Mouse (Mus musculus): Measurements from ENCODE around the gene Lrrd1. TPM values are rescaled to one million over a fixed set of nuclear protein-coding genes. Genes with fewer than 3 reads are reported as not detected.
"Not testable (repeated sequence)": the region's sequence is repeated elsewhere in the genome, so short reads cannot be mapped to it uniquely, and the experiment has no call there.

Gene Lrrd1
- 0.06 TPM in 1 of 2 replicates, not detected in the other for polyA plus RNA-seq (2015; fragmentation: Nextera tagmentation; extraction: Ambion mirVana)

DNA sequence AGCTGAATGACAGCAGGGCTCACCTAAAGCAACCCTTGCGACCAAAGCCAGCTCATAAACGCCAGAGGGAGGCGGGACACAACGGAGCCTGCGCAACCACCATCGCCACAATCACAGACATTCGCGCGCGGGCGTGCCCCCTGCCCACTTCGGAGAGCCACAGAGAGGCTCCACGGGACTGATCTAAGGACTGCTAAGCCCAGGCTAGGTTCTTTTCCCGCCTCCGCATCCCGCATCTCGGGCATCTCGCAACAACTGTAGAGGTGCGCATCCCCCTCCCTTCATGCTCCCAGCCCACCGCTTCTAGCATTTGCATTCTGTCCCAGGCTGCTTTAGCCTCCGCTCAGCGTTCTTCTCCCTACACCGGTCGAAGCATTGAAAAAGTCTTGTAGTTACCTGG is at the start of gene Lrrd1:
Gene Lrrd1 (plus strand): TSS at position 148 of the 400 bp plus-strand sequence.
- Histone ChIP-seq H3K4me1 (replicated peaks) (no peaks in the 10 kb centered on the region), H3K27me3 (peaks cover 7% of the 10 kb centered on the region; the same call in 1 of the 2 replicates), H3K4me2 (peak within 1 kb of the TSS; percentile 43), H3K9me3 (replicated peaks) (no peaks in the 10 kb centered on the region), H3K36me3 (replicated peaks) (peaks cover 11% of the 10 kb centered on the region), H3K27ac (replicated peaks) (no peak within 1 kb of the TSS), H3K4me3 (replicated peaks) (no peak within 1 kb of the TSS), H3K9ac (no peak within 1 kb of the TSS)
- no peak for ATAC-seq (ENCODE audit: insufficient read depth)
- WGBS (ENCODE audit: insufficient replicate concordance): 28% methylated on average over 24 of the region's 24 CpGs

DNA sequence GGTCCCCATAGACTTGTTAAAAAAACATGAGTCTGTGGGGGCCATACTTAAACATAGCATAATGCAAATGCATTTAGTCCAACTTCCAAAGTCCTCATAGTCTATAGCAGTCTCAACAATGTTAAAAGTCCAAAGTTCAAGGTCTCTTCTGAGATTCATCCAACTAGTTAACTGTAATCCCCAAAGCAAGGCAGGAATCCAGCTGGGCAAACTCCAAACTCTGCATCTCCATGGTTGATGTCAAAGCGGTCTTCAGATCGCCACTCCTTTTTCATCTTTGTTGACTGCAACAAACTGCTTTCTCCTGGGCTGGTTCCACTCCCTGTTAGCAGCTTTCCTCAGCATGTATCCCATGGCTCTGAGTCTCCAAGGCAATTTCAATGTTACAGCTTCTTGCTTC is 47.9 kb upstream of the Lrrd1 start:
- not testable (repeated sequence) for H3K9ac ChIP-seq; H3K4me2 ChIP-seq; H3K9me3 ChIP-seq (replicated peaks); H3K36me3 ChIP-seq (replicated peaks); H3K27ac ChIP-seq (replicated peaks); ATAC-seq (ENCODE audit: insufficient read depth); H3K27me3 ChIP-seq; H3K4me3 ChIP-seq (replicated peaks)
- 94% methylated on average over 2 of the region's 2 CpGs for WGBS (ENCODE audit: insufficient replicate concordance)
- H3K4me1 ChIP-seq (replicated peaks): peaks cover 29% of the 10 kb centered on the region

DNA sequence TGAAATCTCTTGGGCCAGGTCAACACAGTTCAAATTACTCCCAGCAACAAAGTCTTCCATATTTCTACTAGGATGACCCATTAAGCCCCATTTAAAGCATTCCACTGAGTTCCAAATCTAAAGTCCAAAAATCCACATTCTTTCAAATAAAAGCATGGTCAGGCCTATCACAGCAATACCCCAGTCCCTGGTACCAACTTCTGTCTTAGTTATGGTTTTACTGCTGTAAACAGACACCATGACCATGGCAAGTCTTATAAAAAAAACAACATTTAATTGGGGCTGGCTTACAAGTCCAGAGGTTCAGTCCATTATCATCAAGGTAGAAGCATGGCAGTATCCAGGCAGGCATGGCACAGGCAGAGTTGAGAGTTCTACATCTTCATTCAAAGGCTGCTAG is 46.3 kb upstream of the Lrrd1 start:
- H3K27me3 ChIP-seq; H3K9me3 ChIP-seq (replicated peaks); H3K36me3 ChIP-seq (replicated peaks); H3K9ac ChIP-seq; ATAC-seq (ENCODE audit: insufficient read depth); H3K4me3 ChIP-seq (replicated peaks); H3K4me2 ChIP-seq; H3K27ac ChIP-seq (replicated peaks): not testable (repeated sequence)
- H3K4me1 ChIP-seq (replicated peaks): peaks cover 31% of the 10 kb centered on the region

DNA sequence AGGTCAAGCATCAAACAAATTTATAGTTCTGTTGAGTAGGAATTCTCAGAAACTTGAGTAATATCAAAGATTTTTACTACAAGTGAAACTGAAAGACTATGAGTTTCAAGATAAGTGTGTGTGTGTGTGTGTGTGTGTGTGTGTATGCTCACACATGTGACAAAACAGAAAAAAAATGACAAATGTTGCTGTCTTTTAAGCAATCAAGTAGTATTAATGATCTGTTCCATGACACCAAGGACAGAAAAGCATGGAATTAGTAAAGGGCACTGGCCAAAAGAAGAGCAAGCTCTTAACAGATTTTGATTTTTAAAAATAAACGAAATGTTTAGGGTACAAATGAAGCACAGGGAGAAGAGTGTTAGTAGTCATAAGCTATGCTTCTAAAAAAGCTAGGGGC is 44.9 kb upstream of the Lrrd1 start:
- WGBS (ENCODE audit: insufficient replicate concordance): 67% methylated on average over 1 of the region's 1 CpGs

DNA sequence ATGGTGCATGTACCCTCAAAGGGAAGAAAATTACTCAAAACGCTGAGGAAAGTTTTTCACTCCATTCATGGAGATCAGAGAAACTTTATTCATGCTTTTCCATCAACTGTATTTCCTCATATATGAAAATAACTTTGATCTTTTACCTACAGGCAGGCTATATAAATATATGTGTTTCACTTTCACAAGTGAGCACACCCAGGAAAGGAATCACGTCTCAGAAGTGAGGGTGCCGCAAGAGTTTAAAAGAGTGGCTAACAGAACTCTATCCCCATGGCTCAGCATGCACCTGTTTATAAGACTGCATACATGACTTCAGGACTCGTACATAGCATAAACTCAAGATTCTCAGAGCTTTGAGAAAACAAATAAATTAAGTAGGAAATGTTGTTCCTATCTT is 44.1 kb upstream of the Lrrd1 start:
- no peaks in the 10 kb centered on the region for H3K27me3 ChIP-seq
- H3K4me2 ChIP-seq: peak overlapping the region; percentile 29; the same call in 1 of the 2 replicates
- H3K36me3 ChIP-seq (replicated peaks): no peaks in the 10 kb centered on the region
- H3K4me3 ChIP-seq (replicated peaks): 0 out of 2 replicates have a peak overlapping the region, but pooled peaks have one; percentile 14
- no peak overlapping the region for H3K27ac ChIP-seq (replicated peaks)
- no peaks in the 10 kb centered on the region for H3K9me3 ChIP-seq (replicated peaks)
- H3K4me1 ChIP-seq (replicated peaks): peaks cover 38% of the 10 kb centered on the region
- 64% methylated on average over 4 of the region's 4 CpGs for WGBS (ENCODE audit: insufficient replicate concordance)
- H3K9ac ChIP-seq: no peak overlapping the region
- no peak for ATAC-seq (ENCODE audit: insufficient read depth)

More for the DNA sequence above, 44.9 kb upstream of the Lrrd1 start:
- ATAC-seq (ENCODE audit: insufficient read depth): no peak
- H3K4me1 ChIP-seq (replicated peaks): peaks cover 38% of the 10 kb centered on the region
- H3K27ac ChIP-seq (replicated peaks): no peak overlapping the region
- no peak overlapping the region for H3K9ac ChIP-seq
- no peaks in the 10 kb centered on the region for H3K9me3 ChIP-seq (replicated peaks)
- no peak overlapping the region for H3K4me3 ChIP-seq (replicated peaks)
- no peaks in the 10 kb centered on the region for H3K27me3 ChIP-seq
- no peaks in the 10 kb centered on the region for H3K36me3 ChIP-seq (replicated peaks)
- H3K4me2 ChIP-seq: no peak overlapping the region

DNA sequence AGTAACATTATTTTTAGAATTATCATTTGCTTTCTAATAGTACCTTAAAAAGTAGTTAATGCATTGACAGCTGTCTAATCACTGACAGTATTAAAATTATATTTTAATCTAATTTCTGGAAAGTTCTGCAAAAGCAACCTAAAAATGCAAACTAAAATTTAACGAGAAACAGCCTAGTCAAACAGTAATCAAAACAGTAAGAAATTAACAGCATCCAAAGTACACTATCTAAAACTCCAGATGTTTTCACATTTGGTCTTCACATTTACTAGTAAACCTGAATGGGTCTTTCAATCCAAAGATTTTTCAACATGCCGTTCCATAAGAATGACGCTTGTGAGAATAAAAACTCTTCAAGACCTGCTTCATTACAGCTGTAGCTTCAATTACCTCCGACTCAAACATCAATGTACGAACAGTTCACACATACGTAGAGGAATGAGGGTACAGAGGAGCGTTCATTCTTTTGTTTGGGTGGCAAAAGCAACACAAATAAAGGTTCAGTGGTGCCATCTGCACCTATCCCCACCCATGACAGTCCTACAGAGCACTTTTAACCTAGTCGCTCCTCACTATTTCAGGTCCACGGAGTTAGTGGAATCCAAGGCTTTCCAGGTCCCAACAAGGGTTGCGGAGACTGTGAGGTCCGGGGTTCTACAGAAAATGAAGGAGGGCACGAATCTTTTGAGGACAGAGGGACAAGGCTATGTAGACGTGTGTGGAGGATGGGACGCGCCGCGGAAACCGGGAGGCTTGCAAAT is 43.1 kb upstream of the Lrrd1 start:
- Histone ChIP-seq H3K4me1 (replicated peaks) (peaks cover 38% of the 10 kb centered on the region), H3K9ac (peak overlapping the region; percentile 81), H3K4me2 (peak overlapping the region; percentile 84), H3K9me3 (replicated peaks) (no peaks in the 10 kb centered on the region), H3K27ac (replicated peaks) (peak overlapping the region; percentile 94), H3K4me3 (replicated peaks) (peak overlapping the region; percentile 98), H3K27me3 (no peaks in the 10 kb centered on the region), H3K36me3 (replicated peaks) (no peaks in the 10 kb centered on the region)
- 4% methylated on average over 18 of the region's 18 CpGs for WGBS (ENCODE audit: insufficient replicate concordance)
- peak; percentile 0; the same call in 1 of the 2 replicates for ATAC-seq (ENCODE audit: insufficient read depth)

DNA sequence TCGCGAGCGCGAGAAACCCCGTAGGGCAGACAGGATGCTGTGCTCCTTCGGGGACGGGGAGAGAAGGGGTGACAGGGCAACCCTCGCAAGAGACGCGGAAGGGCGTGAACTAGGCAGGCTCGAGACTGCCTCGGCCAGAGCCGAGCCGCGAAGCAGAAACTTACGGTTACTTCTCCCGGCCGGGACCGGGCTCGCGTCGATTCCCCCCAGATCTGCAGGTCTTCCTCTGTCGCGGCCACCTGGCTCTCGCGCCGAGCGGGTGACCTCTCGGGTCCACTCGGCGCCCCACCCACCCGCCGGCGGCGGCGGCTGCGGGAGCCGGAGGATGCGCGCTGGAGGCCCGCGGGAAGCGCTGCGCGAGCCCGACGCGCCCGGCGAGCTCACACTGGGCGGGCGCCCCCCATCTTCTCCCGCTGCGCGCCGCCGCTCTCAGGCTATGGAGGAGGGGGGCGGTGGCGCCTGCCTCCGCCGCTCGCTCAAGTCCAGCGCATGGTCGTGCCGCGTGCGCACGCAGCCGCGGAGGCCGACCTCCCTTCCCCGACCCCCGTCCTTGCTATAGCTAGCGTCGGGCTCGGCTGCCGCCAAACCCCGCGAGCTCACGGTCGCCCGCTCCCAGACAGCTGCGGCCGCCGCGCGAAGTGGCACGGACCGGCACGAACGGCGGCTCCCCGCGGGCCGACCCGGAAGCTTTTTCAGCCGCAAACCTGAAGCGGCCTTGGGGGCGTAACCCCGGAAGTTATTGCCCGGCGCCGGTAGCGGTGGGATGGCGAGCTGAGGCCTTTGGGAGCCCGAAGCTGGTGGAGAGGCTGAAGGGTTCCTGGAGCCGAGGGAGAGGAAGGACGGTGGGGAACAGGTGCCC is 42.3 kb upstream of the Lrrd1 start, which contains the start of the genes Ankib1 and Krit1:
Gene Ankib1 (minus strand): TSS at position 493 of the 859 bp plus-strand sequence.
Gene Krit1 (plus strand): TSS at position 752 of the 859 bp plus-strand sequence.
- H3K4me2 ChIP-seq: peak within 1 kb of the TSS; percentile 84
- under 1% methylated on average over 104 of the region's 109 CpGs for WGBS (ENCODE audit: insufficient replicate concordance)
- peaks cover 38% of the 10 kb centered on the region for H3K4me1 ChIP-seq (replicated peaks)
- peak within 1 kb of the TSS; percentile 94 for H3K27ac ChIP-seq (replicated peaks)
- ATAC-seq (ENCODE audit: insufficient read depth): peak; percentile 88
- H3K9me3 ChIP-seq (replicated peaks): no peaks in the 10 kb centered on the region
- H3K27me3 ChIP-seq: no peaks in the 10 kb centered on the region
- peak within 1 kb of the TSS; percentile 98 for H3K4me3 ChIP-seq (replicated peaks)
- H3K36me3 ChIP-seq (replicated peaks): no peaks in the 10 kb centered on the region
- H3K9ac ChIP-seq: peak within 1 kb of the TSS; percentile 81

DNA sequence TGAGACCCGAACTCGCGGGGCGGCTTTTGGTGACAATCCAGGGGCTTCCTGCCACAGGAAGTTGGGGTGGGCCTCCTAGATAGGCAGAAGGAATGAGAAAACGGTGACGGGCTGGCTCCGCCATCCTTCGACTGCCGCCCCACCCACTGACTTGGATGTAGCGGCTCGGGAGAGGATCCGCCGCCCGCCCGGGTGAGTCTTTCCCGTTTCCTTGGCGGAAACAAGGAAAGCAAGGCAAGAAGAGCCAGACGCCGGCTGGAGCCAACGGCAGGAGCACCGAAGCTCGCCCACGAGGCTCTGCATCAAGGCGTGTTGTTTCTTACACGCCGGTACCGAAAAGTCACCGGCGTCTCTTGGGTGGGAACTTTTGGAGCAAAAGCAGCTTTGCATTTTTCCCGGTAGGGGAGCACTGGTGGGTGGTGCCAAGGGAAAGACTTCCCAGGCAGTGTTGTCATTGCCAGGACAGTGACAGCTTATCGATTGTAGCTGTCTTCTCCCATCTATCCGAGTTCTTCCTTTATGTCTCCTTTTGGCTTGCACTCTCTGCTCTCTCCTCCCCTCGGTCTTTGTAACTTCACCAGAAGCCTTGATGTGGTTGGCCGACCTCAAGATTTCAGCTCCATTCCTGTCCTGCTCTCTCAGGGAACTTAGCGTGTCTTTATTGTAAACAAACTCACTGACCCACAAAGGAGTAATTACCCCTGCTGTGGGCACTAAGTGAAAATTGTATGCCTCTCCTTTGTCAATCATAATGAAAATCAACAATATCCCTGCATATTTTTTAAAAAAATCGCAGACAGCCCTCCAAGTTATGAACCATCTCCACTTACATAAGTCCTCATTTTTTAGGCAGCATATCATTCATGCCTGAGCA is 41.4 kb upstream of the Lrrd1 start:
- Histone ChIP-seq H3K9ac (peak overlapping the region; percentile 81), H3K4me2 (peak overlapping the region; percentile 84), H3K27ac (replicated peaks) (peak overlapping the region; percentile 94), H3K9me3 (replicated peaks) (no peaks in the 10 kb centered on the region), H3K4me1 (replicated peaks) (peaks cover 38% of the 10 kb centered on the region), H3K4me3 (replicated peaks) (peak overlapping the region; percentile 98), H3K27me3 (no peaks in the 10 kb centered on the region), H3K36me3 (replicated peaks) (0 out of 2 replicates have a peak, but pooled peaks cover 4% of the 10 kb centered on the region)
- ATAC-seq (ENCODE audit: insufficient read depth): peak; percentile 78
- WGBS (ENCODE audit: insufficient replicate concordance): under 1% methylated on average over 36 of the region's 36 CpGs

DNA sequence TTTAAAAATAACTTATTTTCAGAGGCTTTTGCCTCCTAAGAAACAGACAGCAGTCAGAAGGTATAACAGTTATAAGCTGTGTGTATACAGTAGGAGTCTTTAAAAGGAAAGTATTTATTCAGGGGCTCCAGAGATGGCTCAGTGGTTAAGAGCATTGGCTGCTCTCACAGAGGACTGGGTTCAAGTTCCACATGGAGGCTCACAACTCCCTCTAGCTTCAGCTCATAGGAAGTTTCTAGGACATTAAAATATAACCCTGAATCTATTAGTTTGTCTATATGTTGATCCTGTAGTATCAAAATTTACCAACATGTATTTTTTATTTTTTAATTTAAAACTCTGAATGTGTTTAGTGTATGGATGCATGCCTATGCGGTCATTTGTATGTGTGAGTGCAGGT is 36.5 kb upstream of the Lrrd1 start:
- 90% methylated on average over 1 of the region's 1 CpGs for WGBS (ENCODE audit: insufficient replicate concordance)
- Histone ChIP-seq H3K36me3 (replicated peaks) (peaks cover 26% of the 10 kb centered on the region), H3K9ac (no peak overlapping the region), H3K4me3 (replicated peaks) (no peak overlapping the region), H3K27ac (replicated peaks) (no peak overlapping the region), H3K27me3 (no peaks in the 10 kb centered on the region), H3K4me1 (replicated peaks) (peaks cover 8% of the 10 kb centered on the region), H3K4me2 (no peak overlapping the region), H3K9me3 (replicated peaks) (no peaks in the 10 kb centered on the region)
- ATAC-seq (ENCODE audit: insufficient read depth): no peak

DNA sequence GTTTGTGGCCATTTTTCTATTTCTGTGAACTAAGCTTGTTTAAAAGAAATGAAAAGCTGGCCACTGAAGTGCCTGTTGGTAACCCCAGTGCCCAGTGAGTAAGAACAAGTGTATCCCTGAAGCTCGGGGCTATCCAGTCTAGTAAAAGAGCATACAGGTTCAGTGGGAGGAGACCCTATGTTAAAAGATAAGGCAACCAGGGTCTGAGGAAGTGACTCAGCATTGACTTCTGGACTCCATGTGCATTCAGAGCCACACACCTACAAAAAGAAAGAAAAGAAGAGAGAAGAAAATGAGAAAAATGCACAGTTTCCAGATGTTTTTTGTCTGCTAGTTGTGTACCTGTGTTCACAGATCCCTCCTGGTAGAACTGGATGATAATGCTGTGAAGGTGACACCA is 10.9 kb upstream of the Lrrd1 start:
- Histone ChIP-seq H3K4me2 (no peak overlapping the region), H3K36me3 (replicated peaks) (peaks cover 33% of the 10 kb centered on the region), H3K9me3 (replicated peaks) (no peaks in the 10 kb centered on the region), H3K4me1 (replicated peaks) (no peaks in the 10 kb centered on the region; the same call in 1 of the 2 replicates), H3K27me3 (no peaks in the 10 kb centered on the region), H3K4me3 (replicated peaks) (no peak overlapping the region), H3K9ac (no peak overlapping the region), H3K27ac (replicated peaks) (no peak overlapping the region)
- no peak for ATAC-seq (ENCODE audit: insufficient read depth)
- WGBS (ENCODE audit: insufficient replicate concordance): 23% methylated on average over 1 of the region's 1 CpGs
